Mouse (Mus musculus) CH12.LX (cell line): Measurements from ENCODE around the gene Dhx40. TPM values are rescaled to one million over a fixed set of nuclear protein-coding genes. Genes with fewer than 3 reads are reported as not detected.

Experiments
- DNase-seq: peaks from one replicate; pipeline ENCODE4 v3.0.0-alpha.2; 2013; ENCODE audit errors: extremely low read depth
- H3K27ac ChIP-seq: 2 replicates; pipeline ENCODE4 v1.5.1; 2012; ENCODE audit warnings: low read depth, mild to moderate bottlenecking, control low read depth, moderate library complexity; ENCODE audit not compliant: insufficient read depth
- H3K27me3 ChIP-seq: replicated peaks from 2 replicates; pipeline ENCODE3; 2012; ENCODE audit warnings: inconsistent platforms
- H3K36me3 ChIP-seq, 2 experiments: replicated peaks in 1 of 2; 2 replicates each; pipeline versions ENCODE3 to v1.6.1; 2012; ENCODE audit warnings: inconsistent platforms in 1 of 2, low read length in 1 of 2, mild to moderate bottlenecking in 1 of 2, mixed read lengths in 1 of 2, moderate library complexity in 1 of 2; ENCODE audit not compliant: control insufficient read depth in 1 of 2, insufficient read depth in 1 of 2
- H3K4me1 ChIP-seq, 2 experiments: 2 replicates each; pipeline ENCODE4 v1.6.1; 2012; ENCODE audit warnings: inconsistent platforms in 1 of 2, moderate library complexity in 1 of 2; ENCODE audit not compliant: insufficient read depth in 2 of 2, control insufficient read depth in 1 of 2
- H3K4me2 ChIP-seq: 2 replicates; pipeline ENCODE4 v1.6.1; 2012; ENCODE audit warnings: low read depth, mild to moderate bottlenecking, control low read depth; ENCODE audit not compliant: poor library complexity, insufficient read depth, severe bottlenecking
- H3K4me3 ChIP-seq, 3 experiments: fragments of 150-350 bp in 1 of 3; sonication (generic) in 1 of 3; replicated peaks in 1 of 3; 2 replicates each; pipeline versions ENCODE3 to v1.5.1; 2011 to 2012; ENCODE audit warnings: low read depth in 2 of 3, low read length in 2 of 3, mild to moderate bottlenecking in 2 of 3, moderate library complexity in 2 of 3, control low read depth in 1 of 3, improper control_type of control experiment in 1 of 3, inconsistent platforms in 1 of 3, mixed read lengths in 1 of 3; ENCODE audit not compliant: poor library complexity in 1 of 3
- H3K79me2 ChIP-seq: replicated peaks from 2 replicates; pipeline ENCODE4 v1.6.1; 2012; ENCODE audit warnings: mild to moderate bottlenecking, moderate library complexity; ENCODE audit not compliant: control insufficient read depth, poor library complexity, insufficient read depth, severe bottlenecking; ENCODE audit errors: extremely low read depth
- H3K9ac ChIP-seq: 2 replicates; pipeline ENCODE4 v1.6.1; 2012; ENCODE audit warnings: low read depth, mild to moderate bottlenecking, control low read depth, moderate library complexity; ENCODE audit not compliant: insufficient read depth
- H3K9me3 ChIP-seq: replicated peaks from 2 replicates; pipeline ENCODE3; 2012; ENCODE audit warnings: low read length, inconsistent platforms, mixed read lengths
- CTCF ChIP-seq, 2 experiments: IDR thresholded peaks in 1 of 2; conservative IDR thresholded peaks in 1 of 2; 2 replicates each; pipeline ENCODE4 v1.5.1; 2011 to 2012; ENCODE audit warnings: low read depth in 2 of 2, low read length in 2 of 2, improper control_type of control experiment in 1 of 2, inconsistent platforms in 1 of 2, mild to moderate bottlenecking in 1 of 2, moderate library complexity in 1 of 2
- E2F4 ChIP-seq: IDR thresholded peaks from 2 replicates; pipeline ENCODE4 v1.6.1; 2011; ENCODE audit warnings: low read depth, low read length, improper control_type of control experiment; ENCODE audit not compliant: insufficient replicate concordance
- ELF1 ChIP-seq: IDR thresholded peaks from 2 replicates; pipeline ENCODE4 v1.6.1; 2014; ENCODE audit warnings: low read depth, mild to moderate bottlenecking, inconsistent platforms, low read length, improper control_type of control experiment
- EP300 ChIP-seq: IDR thresholded peaks from 2 replicates; pipeline ENCODE4 v1.6.1; 2011; ENCODE audit warnings: low read length, improper control_type of control experiment
- ETS1 ChIP-seq: conservative IDR thresholded peaks from 2 replicates; pipeline ENCODE4 v1.6.1; 2012; ENCODE audit warnings: low read depth, mild to moderate bottlenecking, inconsistent platforms, low read length, improper control_type of control experiment, moderate library complexity
- IRF4 ChIP-seq: IDR thresholded peaks from 2 replicates; pipeline ENCODE4 v1.6.1; 2014; ENCODE audit warnings: low read depth, mild to moderate bottlenecking, inconsistent platforms, low read length, improper control_type of control experiment
- JUN ChIP-seq: IDR thresholded peaks from 2 replicates; pipeline ENCODE4 v1.6.1; 2011; ENCODE audit warnings: low read depth, mild to moderate bottlenecking, low read length, improper control_type of control experiment, moderate library complexity; ENCODE audit not compliant: insufficient read depth
- JUND ChIP-seq: conservative IDR thresholded peaks from 2 replicates; pipeline ENCODE4 v1.6.1; 2011; ENCODE audit warnings: low read depth, low read length, improper control_type of control experiment
- MAZ ChIP-seq: IDR thresholded peaks from 2 replicates; pipeline ENCODE4 v1.6.1; 2012; ENCODE audit warnings: low read depth, mild to moderate bottlenecking, inconsistent platforms, low read length, improper control_type of control experiment, moderate library complexity
- MXI1 ChIP-seq: IDR thresholded peaks from 2 replicates; pipeline ENCODE4 v1.6.1; 2011; ENCODE audit warnings: mild to moderate bottlenecking, low read depth, low read length, improper control_type of control experiment
- MYC ChIP-seq: IDR thresholded peaks from 2 replicates; pipeline ENCODE4 v1.6.1; 2011; ENCODE audit warnings: low read depth, mild to moderate bottlenecking, improper control_type of control experiment, low read length
- PAX5 ChIP-seq: IDR thresholded peaks from 2 replicates; pipeline ENCODE4 v1.6.1; 2012; ENCODE audit warnings: low read length, inconsistent platforms, mixed read lengths
- POLR2A ChIP-seq: IDR thresholded peaks from 2 replicates; pipeline ENCODE4 v1.6.1; 2011; ENCODE audit warnings: low read depth, mild to moderate bottlenecking, improper control_type of control experiment, low read length
- POLR2AphosphoS2 ChIP-seq: IDR thresholded peaks from 2 replicates; pipeline ENCODE4 v1.6.1; 2011; ENCODE audit warnings: low read depth, low read length, improper control_type of control experiment
- RCOR1 ChIP-seq: conservative IDR thresholded peaks from 2 replicates; pipeline ENCODE4 v1.6.1; 2012; ENCODE audit warnings: low read depth, mild to moderate bottlenecking, inconsistent platforms, low read length, improper control_type of control experiment
- SMC3 ChIP-seq: IDR thresholded peaks from 2 replicates; pipeline ENCODE4 v1.6.1; 2011; ENCODE audit warnings: low read depth, low read length, improper control_type of control experiment
- UBTF ChIP-seq: IDR thresholded peaks from 2 replicates; pipeline ENCODE4 v1.6.1; 2012; ENCODE audit warnings: low read depth, mild to moderate bottlenecking, inconsistent platforms, low read length, improper control_type of control experiment, moderate library complexity
- USF1 ChIP-seq: IDR thresholded peaks from 2 replicates; pipeline ENCODE4 v1.6.1; 2014; ENCODE audit warnings: low read depth, mild to moderate bottlenecking, inconsistent platforms, low read length, improper control_type of control experiment
- ZKSCAN1 ChIP-seq: IDR thresholded peaks from 2 replicates; pipeline ENCODE4 v1.6.1; 2012; ENCODE audit warnings: low read depth, inconsistent platforms, low read length, improper control_type of control experiment, borderline replicate concordance
- ZMIZ1 ChIP-seq: IDR thresholded peaks from 2 replicates; pipeline ENCODE4 v1.6.1; 2012; ENCODE audit warnings: low read depth, mild to moderate bottlenecking, inconsistent platforms, low read length, improper control_type of control experiment
- dilution Hi-C: fragments of 300-500 bp; cut with MboI; formaldehyde crosslinking; loops from 2 replicates; pipeline ENCODE4 v1.14.3; 2020; ENCODE audit warnings: low sequenced_read_pairs; ENCODE audit not compliant: extremely low pct_unique_long_range_greater_than_20kb, extremely low pct_ligation_motif_present
- in situ Hi-C: fragments of 300-500 bp; cut with MboI; formaldehyde crosslinking; loops from 3 replicates; pipeline ENCODE4 v1.14.3; 2019; ENCODE audit warnings: low sequenced_read_pairs, low pct_ligation_motif_present, low pct_unique_long_range_greater_than_20kb, mixed read lengths
- polyA plus RNA-seq: library from polyadenylated mRNA; unstranded; fragments of >175 nt; gene quantifications from 2 replicates; pipeline ENCODE4 v1.2.1, GENCODE M21; 2012; ENCODE audit warnings: low read depth; ENCODE audit not compliant: insufficient read length
- total RNA-seq, 2 experiments: library from RNA; depleted of rRNA; stranded (reverse); fragments of 300-350 nt in 1 of 2; fragments of >200 nt in 1 of 2; gene quantifications; 2 replicates each; pipeline ENCODE4 v1.2.3; 2012 to 2014

Dhx40 gene
- total and polyA plus RNA-seq, 3 experiments, result 12.6 to 20.3 (median 15.5) TPM

GRCm38 (mm10) chr11:86851234-86851671, 43.7 kb upstream of the Dhx40 start:
- TF ChIP-seq CTCF (conservative IDR thresholded peaks at IDR 0.05 in 1 of 2, IDR thresholded peaks at IDR 0.05 in 1 of 2; ENCODE audit: low read depth in 2 of 2, low read length in 2 of 2) (no peak), ETS1 (no peak), USF1 (no peak), JUN (no peak), ELF1 (no peak), PAX5 (no peak), SMC3 (no peak), E2F4 (no peak), MXI1 (no peak), POLR2A (no peak), EP300 (no peak; the same call in 1 of the 2 replicates), UBTF (no peak), JUND (no peak; the same call in 1 of the 2 replicates), MYC (no peak)
- Histone ChIP-seq H3K4me2 (peak overlapping the region; percentile 86), H3K4me3 (no peak overlapping the region), H3K9ac (peak overlapping the region; percentile 31; the same call in 1 of the 2 replicates), H3K4me1 (peaks cover 2 to 9% of the 10 kb centered on the region in 2 experiments), H3K9me3 (no peaks in the 10 kb centered on the region), H3K36me3 (no peaks in the 10 kb centered on the region), H3K79me2 (no peaks in the 10 kb centered on the region), H3K27me3 (no peaks in the 10 kb centered on the region), H3K27ac (no peak overlapping the region)
- dilution Hi-C loops, result no loop called here
- in situ Hi-C loops, result no loop called here
- no peak for DNase-seq

GRCm38 (mm10) chr11:86843831-86844230, 36.3 kb upstream of the Dhx40 start:
- H3K4me2 ChIP-seq, result no peak overlapping the region
- no peaks in the 10 kb centered on the region for H3K9me3 ChIP-seq
- no peaks in the 10 kb centered on the region for H3K36me3 ChIP-seq
- H3K4me3 ChIP-seq, result no peak overlapping the region
- H3K27ac ChIP-seq, result no peak overlapping the region
- H3K4me1 ChIP-seq, result peaks cover 0 to 30% of the 10 kb centered on the region in 2 experiments; a peak in 2 of 4 replicates
- no peaks in the 10 kb centered on the region for H3K27me3 ChIP-seq
- no peak for DNase-seq
- H3K9ac ChIP-seq, result no peak overlapping the region
- H3K79me2 ChIP-seq, result no peaks in the 10 kb centered on the region
- in situ Hi-C loops (loop anchor here (25.0 kb wide), 1 partner anchor 282 kb away; no protein-coding TSS in a partner anchor), dilution Hi-C loops (no loop called here)
- TF ChIP-seq IRF4 (no peak), POLR2AphosphoS2 (no peak), ZKSCAN1 (no peak), EP300 (no peak), ZMIZ1 (no peak), MXI1 (no peak), USF1 (no peak), JUND (no peak), UBTF (no peak), MAZ (no peak), RCOR1 (no peak)
